Mouse (Mus musculus) liver, postnatal 0 days (tissue): Measurements from ENCODE around the gene Rabgap1l.

ENCODE experiments used
- CTCF ChIP-seq: sonication (generic); IDR thresholded peaks from 2 replicates; pipeline ENCODE4 v1.5.1; 2016; ENCODE audit warnings: antibody characterized with exemption, low read depth
- EP300 ChIP-seq: IDR thresholded peaks from 2 replicates; pipeline ENCODE4 v1.6.1; 2016; ENCODE audit warnings: antibody characterized with exemption, low read depth, mild to moderate bottlenecking

- TF ChIP-seq CTCF = no peak
- no peak for TF ChIP-seq EP300
These were observed 216.9 kb downstream of the Rabgap1l start for GRCm38 (mm10) chr1:160576124-160576523.
